Mouse (Mus musculus): ENCODE results near the gene Magi2. TPM values are rescaled to one million over a fixed set of nuclear protein-coding genes. Genes with fewer than 3 reads are reported as not detected.

The Magi2 gene
- polyA plus RNA-seq, 2 experiments, result 0.08 to 0.15 TPM

- Histone ChIP-seq H3K9me3 (ENCODE audit: control insufficient read depth, low read length) (no peaks in the 10 kb centered on the region), H3K36me3 (replicated peaks; ENCODE audit: control insufficient read depth, insufficient read depth, low read depth) (no peaks in the 10 kb centered on the region), H3K27me3 (ENCODE audit: control insufficient read depth, insufficient read depth, low read length) (no peaks in the 10 kb centered on the region), H3K27ac (no peak overlapping the region), H3K4me1 (replicated peaks; ENCODE audit: control insufficient read depth in 2 of 2, insufficient read depth in 2 of 2, low read length in 1 of 2) (no peaks in the 10 kb centered on the region), H3K4me2 (ENCODE audit: low read depth) (no peak overlapping the region), H3K4me3 (ENCODE audit: insufficient read depth in 1 of 2, low read depth in 2 of 2, low read length in 2 of 2) (no peak overlapping the region), H3K9ac (replicated peaks) (no peak overlapping the region)
- ATAC-seq (ENCODE audit: insufficient read depth) (no peak), DNase-seq (ENCODE audit: low read depth in 3 of 3, low spot score in 3 of 3) (no peak)
- 51% methylated on average over 1 of the region's 1 CpGs for WGBS (ENCODE audit: insufficient replicate concordance)
- no peak for TF ChIP-seq EP300 (IDR thresholded peaks at IDR 0.05; ENCODE audit: low read depth)
- TF ChIP-seq CTCF (IDR thresholded peaks at IDR 0.05; ENCODE audit: low read depth), result no peak
Measured at GRCm38 (mm10) chr5:19779224-19779623, 552.4 kb downstream of the Magi2 start.

- TF ChIP-seq EP300 (IDR thresholded peaks at IDR 0.05; ENCODE audit: low read depth), result no peak
- TF ChIP-seq CTCF (IDR thresholded peaks at IDR 0.05; ENCODE audit: low read depth), result no peak
- 52% methylated on average over 2 of the region's 2 CpGs for WGBS (ENCODE audit: insufficient replicate concordance)
- Histone ChIP-seq H3K9ac (replicated peaks) (no peak overlapping the region), H3K4me1 (replicated peaks; ENCODE audit: control insufficient read depth in 2 of 2, insufficient read depth in 2 of 2, low read length in 1 of 2) (no peaks in the 10 kb centered on the region), H3K4me2 (ENCODE audit: low read depth) (no peak overlapping the region), H3K27ac (no peak overlapping the region), H3K9me3 (ENCODE audit: control insufficient read depth, low read length) (no peaks in the 10 kb centered on the region), H3K36me3 (replicated peaks; ENCODE audit: control insufficient read depth, insufficient read depth, low read depth) (no peaks in the 10 kb centered on the region), H3K27me3 (ENCODE audit: control insufficient read depth, insufficient read depth, low read length) (no peaks in the 10 kb centered on the region), H3K4me3 (ENCODE audit: insufficient read depth in 1 of 2, low read depth in 2 of 2, low read length in 2 of 2) (no peak overlapping the region)
- no peak for ATAC-seq (ENCODE audit: insufficient read depth)
- no peak for DNase-seq (ENCODE audit: low read depth in 3 of 3, low spot score in 3 of 3)
Measured at GRCm38 (mm10) chr5:19780076-19780475, 553.2 kb downstream of the Magi2 start.

GRCm38 (mm10) chr5:19785320-19785719 lies 558.5 kb downstream of the Magi2 start:
- Histone ChIP-seq H3K9me3 (ENCODE audit: control insufficient read depth, low read length) (no peaks in the 10 kb centered on the region), H3K4me3 (ENCODE audit: insufficient read depth in 1 of 2, low read depth in 2 of 2, low read length in 2 of 2) (no peak overlapping the region), H3K9ac (replicated peaks) (no peak overlapping the region), H3K4me1 (replicated peaks; ENCODE audit: control insufficient read depth in 2 of 2, insufficient read depth in 2 of 2, low read length in 1 of 2) (no peaks in the 10 kb centered on the region), H3K4me2 (ENCODE audit: low read depth) (no peak overlapping the region), H3K36me3 (replicated peaks; ENCODE audit: control insufficient read depth, insufficient read depth, low read depth) (no peaks in the 10 kb centered on the region), H3K27me3 (ENCODE audit: control insufficient read depth, insufficient read depth, low read length) (no peaks in the 10 kb centered on the region), H3K27ac (no peak overlapping the region)
- ATAC-seq (ENCODE audit: insufficient read depth), result no peak
- TF ChIP-seq EP300 (IDR thresholded peaks at IDR 0.05; ENCODE audit: low read depth) (no peak), CTCF (IDR thresholded peaks at IDR 0.05; ENCODE audit: low read depth) (no peak)
- DNase-seq (ENCODE audit: low read depth in 3 of 3, low spot score in 3 of 3), result no peak

- no peak for TF ChIP-seq EP300 (IDR thresholded peaks at IDR 0.05; ENCODE audit: low read depth)
- no peak for TF ChIP-seq CTCF (IDR thresholded peaks at IDR 0.05; ENCODE audit: low read depth)
- no peak for ATAC-seq (ENCODE audit: insufficient read depth)
- H3K27ac ChIP-seq, result no peak overlapping the region
- no peaks in the 10 kb centered on the region for H3K4me1 ChIP-seq (replicated peaks; ENCODE audit: control insufficient read depth in 2 of 2, insufficient read depth in 2 of 2, low read length in 1 of 2)
- no peak overlapping the region for H3K4me3 ChIP-seq (ENCODE audit: insufficient read depth in 1 of 2, low read depth in 2 of 2, low read length in 2 of 2)
- no peaks in the 10 kb centered on the region for H3K9me3 ChIP-seq (ENCODE audit: control insufficient read depth, low read length)
- no peak overlapping the region for H3K4me2 ChIP-seq (ENCODE audit: low read depth)
- WGBS (ENCODE audit: insufficient replicate concordance), result 37% methylated on average over 5 of the region's 5 CpGs
- no peaks in the 10 kb centered on the region for H3K27me3 ChIP-seq (ENCODE audit: control insufficient read depth, insufficient read depth, low read length)
- H3K36me3 ChIP-seq (replicated peaks; ENCODE audit: control insufficient read depth, insufficient read depth, low read depth), result no peaks in the 10 kb centered on the region
- no peak overlapping the region for H3K9ac ChIP-seq (replicated peaks)
- DNase-seq (ENCODE audit: low read depth in 3 of 3, low spot score in 3 of 3), result no peak
Measured at GRCm38 (mm10) chr5:19787522-19788144, 560.8 kb downstream of the Magi2 start.

- 62% methylated on average over 5 of the region's 5 CpGs for WGBS (ENCODE audit: insufficient replicate concordance)
- no peak for DNase-seq (ENCODE audit: low read depth in 3 of 3, low spot score in 3 of 3)
Measured at GRCm38 (mm10) chr5:19803052-19803769, 576.4 kb downstream of the Magi2 start.

More at GRCm38 (mm10) chr5:19803052-19803769, 576.4 kb downstream of the Magi2 start:
- Histone ChIP-seq H3K9ac (replicated peaks) (no peak overlapping the region), H3K36me3 (replicated peaks; ENCODE audit: control insufficient read depth, insufficient read depth, low read depth) (no peaks in the 10 kb centered on the region), H3K9me3 (ENCODE audit: control insufficient read depth, low read length) (no peaks in the 10 kb centered on the region), H3K4me2 (ENCODE audit: low read depth) (no peak overlapping the region), H3K27me3 (ENCODE audit: control insufficient read depth, insufficient read depth, low read length) (no peaks in the 10 kb centered on the region), H3K27ac (no peak overlapping the region), H3K4me1 (replicated peaks; ENCODE audit: control insufficient read depth in 2 of 2, insufficient read depth in 2 of 2, low read length in 1 of 2) (no peaks in the 10 kb centered on the region), H3K4me3 (ENCODE audit: insufficient read depth in 1 of 2, low read depth in 2 of 2, low read length in 2 of 2) (no peak overlapping the region)
- TF ChIP-seq EP300 (IDR thresholded peaks at IDR 0.05; ENCODE audit: low read depth) (no peak), CTCF (IDR thresholded peaks at IDR 0.05; ENCODE audit: low read depth) (no peak)
- no peak for ATAC-seq (ENCODE audit: insufficient read depth)
